Mouse (Mus musculus) kidney, postnatal 36 days (tissue): ENCODE measurements at regions not wholly inside any gene's neighbourhood (a gene's known extent, or its start where the extent isn't known, plus 50 kb on each side); places are given as distances from the start of the nearest gene placed in this dataset.

Experiments used
- DNase-seq, 2 experiments: peaks; one replicate each; pipeline ENCODE4 v3.0.0; 2021 to 2022; ENCODE audit warnings: mixed read lengths in 2 of 2

DNA sequence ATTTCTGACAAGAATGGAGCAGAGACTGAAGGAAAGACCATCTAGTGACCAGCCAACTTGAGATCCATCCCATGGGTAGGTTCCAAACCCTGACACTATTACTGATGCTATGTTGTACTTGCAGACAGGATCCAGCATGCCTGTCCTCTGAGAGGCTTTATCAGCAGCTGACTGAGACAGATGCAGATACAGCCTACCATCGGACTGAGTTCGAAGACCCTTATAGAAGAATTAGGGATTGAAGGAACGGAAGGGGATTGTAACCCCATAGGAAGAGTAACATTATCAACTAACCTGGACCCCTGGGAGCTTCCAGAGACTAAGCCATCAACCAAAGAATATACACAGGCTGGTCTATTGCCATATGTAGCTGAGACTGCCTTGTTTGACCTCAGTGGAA lies 183.1 kb upstream of the Adcy2 start:
- no peak for DNase-seq

DNA sequence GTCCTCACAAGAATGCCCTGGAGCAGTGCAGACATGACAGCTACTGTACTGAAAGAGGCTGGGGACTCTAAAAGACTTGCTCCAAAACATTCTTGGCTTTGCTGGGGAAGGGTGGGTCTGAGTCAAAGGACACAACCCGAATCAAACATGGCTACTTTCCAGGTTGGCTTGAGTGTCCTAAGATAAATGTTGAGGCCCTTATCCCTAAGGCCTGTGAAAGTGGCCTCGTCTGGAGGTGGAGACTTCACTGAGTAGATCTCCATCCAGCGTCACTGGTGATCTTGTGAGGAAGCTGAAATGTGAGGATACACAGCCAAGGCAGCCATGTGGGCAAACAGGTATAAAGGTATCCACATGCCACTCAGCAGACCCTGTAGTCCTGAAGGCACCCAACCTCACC lies 191.3 kb upstream of the Adcy2 start:
- no peak for DNase-seq

DNA sequence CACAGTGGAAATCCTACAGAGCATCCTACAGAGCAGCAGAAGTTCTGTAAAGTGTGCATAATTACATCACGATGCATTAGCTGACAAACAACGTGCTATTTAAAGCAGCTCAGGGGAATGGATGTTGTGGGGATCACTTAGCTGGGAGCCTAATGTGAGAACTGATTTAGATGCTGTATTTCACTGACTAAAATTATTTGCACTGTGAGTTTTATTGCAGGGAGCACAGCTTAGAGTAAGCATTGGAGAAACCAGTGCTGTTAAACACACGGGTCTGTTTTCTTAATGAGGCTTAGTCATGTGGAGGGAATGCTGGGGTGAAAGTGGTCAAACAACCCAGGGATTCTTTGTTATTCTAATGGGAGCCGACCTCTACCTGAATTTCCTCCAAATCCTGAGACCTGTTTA lies 197.1 kb upstream of the Adcy2 start:
- no peak for DNase-seq

DNA sequence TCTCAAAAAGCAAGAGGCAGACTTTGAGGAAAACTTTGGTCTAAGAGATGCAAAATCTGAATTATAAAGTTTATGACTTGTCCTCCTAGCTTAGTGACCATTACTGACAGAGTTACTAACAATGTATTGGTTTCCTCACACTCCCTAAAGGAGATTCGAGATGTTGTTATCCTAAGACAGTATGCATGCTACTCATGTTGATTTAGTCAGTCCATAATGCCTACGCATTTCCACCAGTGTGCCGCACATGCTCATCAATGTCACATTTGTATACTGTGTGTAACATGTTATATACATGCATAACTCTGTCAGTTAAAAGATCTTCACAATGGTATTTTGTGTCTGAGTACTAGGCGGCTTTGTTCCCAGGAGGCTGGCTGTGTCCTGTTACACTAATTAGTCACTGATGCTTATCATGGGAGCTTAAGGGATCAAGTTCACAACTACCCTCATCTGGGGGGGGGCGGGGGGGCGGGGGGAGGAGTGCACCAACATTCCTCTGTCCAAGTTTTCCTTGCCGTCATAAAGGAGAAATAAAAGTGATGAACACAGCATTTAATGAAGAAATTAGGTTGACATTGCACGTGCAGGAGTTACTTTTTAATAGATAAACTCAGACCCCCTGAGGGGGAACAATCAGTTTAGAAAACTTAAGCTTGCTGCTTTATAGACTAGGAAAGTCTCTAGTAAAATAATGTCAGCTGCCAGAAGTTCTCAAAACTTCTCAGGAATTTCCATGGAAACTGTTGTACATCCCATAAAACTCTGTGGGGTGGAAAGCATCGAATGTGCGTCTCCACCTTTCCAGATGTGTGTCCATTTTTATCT lies 208.6 kb upstream of the Adcy2 start:
- no peak for DNase-seq

DNA sequence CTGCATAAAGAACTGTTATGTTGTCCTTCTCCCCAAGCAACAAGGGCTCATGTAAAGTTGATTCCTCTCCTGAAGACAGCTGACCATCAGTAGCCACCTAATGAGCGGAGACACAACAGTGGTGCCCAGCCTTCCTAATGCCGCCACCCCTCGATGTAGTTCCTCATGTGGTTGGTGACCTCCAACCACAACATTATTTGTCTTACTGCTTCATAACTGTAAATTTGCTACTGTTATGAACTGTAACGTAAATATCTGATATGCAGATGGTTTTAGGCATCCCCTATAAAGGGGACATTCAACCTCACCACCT lies 209.2 kb upstream of the Adcy2 start:
- DNase-seq = no peak

DNA sequence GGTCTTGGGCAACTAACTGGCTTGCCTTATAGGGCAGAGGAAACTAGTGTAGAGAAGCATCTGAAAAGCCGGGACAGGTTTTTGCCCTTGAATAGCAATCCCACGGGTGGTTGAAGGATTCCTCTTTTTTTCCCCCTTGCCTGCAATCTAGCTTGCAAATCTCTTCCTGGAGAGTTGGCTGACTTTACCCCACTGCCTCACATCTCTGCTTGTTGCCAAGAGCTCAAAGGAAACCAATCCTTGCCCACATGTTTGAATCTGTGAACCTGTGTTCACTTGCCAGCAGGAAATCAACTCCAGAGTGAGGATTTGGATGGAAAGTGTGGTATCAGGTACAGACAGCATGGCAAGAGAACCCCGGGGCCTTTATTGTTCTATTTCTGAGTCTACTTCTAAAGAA lies 217.2 kb upstream of the Adcy2 start:
- no peak for DNase-seq

DNA sequence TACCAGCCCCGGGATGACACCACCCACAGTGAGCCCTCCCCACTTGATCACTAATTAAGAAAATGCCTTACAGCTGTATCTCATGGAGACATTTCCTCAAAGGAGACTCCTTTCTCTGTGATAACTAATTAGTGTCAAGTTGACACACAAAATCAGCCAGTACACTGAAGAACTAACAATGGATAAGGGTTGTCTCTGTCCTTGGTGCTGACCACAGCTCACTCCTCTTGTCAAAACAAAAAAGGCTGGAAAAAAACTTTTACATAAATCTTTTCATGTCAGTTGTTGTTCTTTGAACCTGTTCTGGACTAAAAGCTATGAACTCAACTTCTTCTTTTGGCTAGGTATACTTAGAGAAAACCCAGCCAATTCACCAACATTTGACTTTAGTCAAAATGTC lies 221.1 kb upstream of the Adcy2 start:
- DNase-seq = peak in 1 of 2 experiments; percentile 41

DNA sequence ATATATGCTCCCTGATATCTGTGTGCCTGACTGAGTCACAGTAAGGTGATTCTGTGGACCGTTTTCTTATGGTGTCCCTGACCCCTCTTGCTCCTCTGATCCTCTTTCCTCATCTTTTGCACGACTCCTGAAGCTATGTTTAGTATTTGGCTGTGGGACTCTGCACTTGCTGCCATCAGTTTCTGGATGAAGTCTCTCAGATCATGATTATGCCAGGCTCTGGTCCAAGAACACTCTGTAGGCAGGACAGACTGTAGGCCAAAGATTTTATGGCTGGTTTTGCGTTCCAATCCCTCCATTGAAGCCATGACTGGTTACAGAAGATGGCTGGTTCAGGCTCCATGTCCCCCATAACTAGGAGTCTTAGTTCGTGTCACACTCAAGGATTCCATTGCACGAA lies 227.2 kb upstream of the Adcy2 start:
- DNase-seq = no peak

DNA sequence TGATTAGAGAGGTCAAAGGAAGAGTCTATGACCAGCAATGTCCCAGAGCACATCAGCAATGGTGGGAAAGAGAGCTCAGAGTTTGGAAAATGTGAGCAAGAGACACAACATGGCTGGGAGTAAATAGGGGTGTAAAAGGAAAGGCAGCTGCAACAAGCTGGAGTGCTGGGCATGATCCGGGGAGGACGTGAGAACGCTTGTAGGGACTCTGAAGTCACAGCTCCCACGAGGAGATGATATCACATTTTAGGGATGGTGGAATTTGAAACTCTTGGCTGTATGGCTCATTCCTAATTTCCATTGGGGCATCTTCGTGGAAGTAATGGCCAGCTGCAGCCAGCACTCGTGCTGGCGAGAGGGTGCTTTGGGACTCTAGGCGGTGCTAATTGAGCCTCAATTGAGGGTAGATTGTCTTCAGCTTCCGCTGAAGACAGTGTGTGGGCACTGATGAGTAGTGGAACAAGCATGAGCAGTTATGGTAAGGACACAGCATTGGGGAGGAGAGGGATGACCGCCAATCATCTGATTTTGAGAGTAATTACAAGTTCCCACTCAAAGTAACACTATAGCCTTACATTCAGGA lies 231.1 kb upstream of the Adcy2 start:
- no peak for DNase-seq

DNA sequence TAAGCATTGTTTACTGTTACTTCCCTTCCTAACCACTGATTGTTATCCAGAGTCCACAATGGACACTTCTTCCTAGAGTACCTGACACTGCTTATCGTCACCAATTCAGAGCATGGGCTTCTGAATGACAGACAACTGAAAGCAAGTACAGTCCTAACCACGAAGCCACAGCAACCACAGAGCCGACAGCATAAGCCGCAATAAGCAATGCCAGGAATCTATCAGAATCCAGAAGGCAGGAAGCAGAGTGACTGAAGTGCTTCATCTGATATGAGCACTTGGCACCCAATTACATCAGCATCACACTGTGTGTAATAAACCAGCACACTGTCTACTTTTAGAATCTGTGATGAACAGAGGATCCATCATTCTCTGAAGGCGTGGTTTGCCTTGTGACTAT lies 237.0 kb upstream of the Adcy2 start:
- DNase-seq = no peak

DNA sequence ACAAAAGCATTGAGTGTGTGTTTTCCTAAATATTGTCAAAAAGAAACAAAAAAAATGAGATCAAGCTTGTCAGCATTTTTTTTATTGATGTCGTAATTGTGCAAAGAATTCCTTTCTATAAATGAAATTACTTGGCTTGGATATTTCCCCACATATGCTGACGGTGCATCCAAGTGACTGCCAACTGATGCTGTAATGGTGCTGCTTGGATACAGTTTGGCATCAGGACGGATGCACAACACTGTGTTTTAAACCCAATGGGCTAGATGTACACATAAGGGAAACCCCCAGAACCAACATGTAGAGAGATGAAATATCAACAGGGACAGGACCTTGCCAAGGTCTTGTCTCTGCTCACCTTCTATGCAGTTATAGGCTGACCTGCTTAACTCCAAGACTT lies 238.6 kb upstream of the Adcy2 start:
- no peak for DNase-seq

DNA sequence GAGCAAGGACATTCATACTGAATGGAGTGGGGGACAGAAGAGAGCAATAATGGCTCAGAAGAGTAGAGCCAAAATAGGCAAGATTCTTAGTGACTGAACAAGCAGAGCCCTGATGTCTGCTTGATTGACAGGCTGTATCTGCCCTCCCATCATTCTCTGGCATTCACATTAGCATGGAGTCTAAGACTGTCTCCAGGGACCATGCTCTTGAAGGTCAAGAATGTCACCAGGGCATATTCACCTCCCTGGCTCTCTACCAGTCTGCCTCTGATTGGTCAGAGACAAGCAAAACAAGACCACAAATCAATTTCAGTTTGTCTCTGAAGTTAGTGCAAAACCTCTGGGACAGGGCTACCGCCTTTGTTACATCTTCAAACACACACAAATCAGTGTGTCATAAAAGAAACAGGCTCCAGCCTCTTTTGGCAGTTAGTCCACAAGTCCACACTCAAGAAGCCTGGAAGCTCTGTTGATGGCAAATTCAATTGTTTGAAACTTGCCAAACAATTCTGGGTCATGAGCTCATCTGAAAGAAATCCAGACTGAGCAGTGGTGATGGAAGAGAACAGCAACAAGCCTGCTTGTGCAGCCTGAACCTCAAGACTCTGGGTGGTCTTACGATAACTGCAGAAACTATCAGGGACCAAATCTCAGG lies 240.0 kb upstream of the Adcy2 start:
- DNase-seq = peak in 1 of 2 experiments; percentile 1

DNA sequence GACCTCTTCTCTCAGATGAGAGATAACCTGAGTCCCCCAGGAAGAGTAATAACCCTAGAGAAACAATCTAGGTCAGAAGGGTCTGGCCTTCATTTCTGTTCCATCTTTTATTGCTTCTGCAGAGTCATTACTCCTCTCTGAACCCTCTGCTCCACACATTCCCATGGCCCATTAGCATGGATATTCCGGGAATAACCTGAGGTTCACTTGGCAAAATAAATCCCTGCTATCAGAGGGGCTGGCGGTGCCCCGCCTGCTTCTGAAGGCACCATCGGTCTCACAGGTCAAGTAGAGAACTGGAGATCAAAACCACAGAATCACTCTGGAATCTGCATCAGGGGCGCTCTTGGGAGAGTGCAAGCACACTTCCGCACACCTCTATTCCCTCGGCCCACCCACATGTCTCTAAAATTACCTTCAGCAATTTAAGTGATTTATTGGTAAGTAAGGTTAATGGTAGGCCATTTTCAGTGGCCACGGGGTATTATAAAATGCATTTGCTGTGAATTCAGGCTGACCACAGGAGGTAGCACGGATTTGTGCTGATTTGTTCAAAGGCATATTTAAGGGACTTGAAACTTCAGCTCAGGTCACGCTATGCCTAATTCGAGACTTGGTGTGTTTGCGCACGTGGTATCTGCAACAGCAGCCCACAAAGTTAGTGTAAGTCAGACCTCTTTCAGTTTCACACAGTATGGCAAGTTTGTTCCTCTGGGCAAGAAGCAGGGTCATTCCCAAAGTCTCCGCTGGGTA lies 243.4 kb upstream of the Adcy2 start:
- no peak for DNase-seq

DNA sequence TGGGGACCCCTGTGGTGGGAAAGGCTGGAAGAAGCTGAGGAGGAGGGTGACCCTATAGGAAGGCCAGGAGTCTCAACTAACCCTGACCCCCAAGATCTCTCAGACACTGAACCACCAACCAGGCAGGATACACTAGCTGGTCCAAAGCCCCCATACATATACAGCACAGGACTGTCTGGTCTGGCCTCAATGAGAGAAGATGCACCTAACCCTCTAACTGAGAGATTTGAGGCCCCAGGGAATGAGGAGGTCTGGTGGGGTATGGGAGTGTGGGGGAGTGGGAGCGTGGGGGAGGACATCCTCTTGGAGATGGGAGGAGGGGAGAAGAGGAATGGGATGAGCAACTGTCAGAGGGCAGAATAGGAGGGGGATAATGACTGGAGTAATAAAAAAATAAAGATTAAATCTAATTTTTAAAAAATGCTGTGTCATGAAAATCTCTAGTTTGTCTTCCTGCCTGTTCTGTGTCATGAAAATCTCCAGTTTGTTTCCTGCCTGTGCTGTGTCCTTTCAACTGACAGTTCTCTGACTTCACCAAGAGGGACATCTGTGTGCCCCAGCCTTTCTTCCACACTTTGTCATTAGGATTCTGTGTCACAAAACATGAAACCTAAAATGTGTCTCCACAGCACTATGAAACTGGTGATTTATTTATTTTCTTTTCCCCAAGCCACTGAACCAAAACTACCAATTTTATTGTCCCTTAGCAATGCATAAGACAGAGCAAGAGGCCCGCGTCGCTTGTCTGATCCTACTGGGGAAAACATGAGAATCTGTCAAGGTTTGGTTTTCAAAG lies 251.2 kb upstream of the Adcy2 start:
- no peak for DNase-seq

DNA sequence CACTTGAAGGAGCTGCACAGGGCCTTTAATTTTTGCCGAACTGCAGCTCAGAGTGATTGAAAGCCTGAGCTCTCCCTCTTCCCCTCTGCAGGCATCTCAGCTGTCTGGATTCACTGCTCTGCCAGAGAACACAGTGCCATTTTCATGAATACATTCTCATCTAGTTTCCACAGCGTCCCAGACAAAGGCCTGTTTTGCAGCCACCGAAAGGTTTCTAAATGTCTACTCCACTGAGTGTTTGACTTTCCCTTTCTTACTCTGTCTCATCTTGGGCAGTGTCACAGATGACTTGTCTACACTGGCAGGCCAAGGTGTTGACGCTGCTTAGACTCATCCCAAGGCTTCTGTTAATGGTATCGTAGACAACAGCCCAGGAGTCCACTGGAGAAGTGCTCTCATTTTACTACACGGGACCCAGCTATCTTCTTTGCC lies 251.8 kb upstream of the Adcy2 start:
- no peak for DNase-seq

DNA sequence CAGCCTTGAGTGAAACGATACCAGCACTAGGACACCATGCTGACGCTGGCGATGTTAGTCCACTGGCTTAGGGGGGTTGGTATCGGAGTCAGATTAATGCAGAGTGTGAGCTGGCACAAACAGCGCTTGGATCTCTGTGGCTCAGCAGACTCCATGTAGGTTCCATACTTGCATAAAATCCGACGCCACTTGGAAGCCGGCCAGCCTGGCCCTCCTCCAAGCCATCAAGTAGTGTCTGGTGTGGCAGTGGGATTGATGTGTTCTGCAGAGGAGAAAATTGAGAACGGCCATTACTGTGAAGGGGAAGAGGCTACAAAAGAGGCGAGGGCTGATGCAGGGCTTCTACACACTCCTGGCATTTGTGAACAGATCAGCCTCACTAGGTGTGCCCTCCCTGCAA lies 253.0 kb upstream of the Adcy2 start:
- peak in 1 of 2 experiments; percentile 8 for DNase-seq

DNA sequence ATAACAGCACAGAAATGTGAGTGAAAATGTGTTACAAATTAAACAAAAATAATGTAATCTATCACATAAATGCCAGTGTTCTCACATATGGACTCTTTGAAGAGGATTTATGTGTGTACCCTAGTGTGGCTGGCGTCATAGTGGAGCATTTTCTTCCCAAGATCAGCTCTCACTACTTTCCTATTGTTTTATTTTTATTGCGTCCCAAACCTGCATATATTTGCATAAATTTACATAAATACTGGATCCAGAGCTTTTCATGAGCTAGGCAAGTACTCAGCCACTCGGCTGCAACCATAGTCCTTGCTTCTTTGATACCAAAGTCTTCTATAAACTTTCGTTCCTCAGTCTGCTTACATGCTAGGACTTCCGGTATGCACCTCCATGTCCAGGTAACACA lies 261.1 kb upstream of the Adcy2 start:
- no peak for DNase-seq

DNA sequence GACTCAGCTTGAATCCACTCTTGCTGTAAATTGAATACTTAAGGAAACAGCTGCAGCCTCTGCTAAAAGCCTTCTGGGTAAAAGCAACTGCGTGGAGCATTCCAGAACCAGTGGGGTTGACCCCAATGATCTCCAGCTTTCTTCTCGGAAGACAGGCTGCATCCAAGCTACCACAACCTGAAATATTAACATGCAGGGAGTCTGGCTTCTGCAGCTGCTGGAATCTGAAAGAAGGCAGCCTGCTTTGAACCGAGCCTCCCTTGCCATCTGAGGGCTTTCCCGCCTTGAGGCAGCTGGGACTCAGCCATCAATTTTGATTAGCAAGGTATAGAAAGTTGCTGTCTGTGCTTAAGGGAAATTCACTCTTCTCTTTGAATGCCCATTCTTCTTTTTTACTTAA lies 261.6 kb upstream of the Adcy2 start:
- DNase-seq = no peak

DNA sequence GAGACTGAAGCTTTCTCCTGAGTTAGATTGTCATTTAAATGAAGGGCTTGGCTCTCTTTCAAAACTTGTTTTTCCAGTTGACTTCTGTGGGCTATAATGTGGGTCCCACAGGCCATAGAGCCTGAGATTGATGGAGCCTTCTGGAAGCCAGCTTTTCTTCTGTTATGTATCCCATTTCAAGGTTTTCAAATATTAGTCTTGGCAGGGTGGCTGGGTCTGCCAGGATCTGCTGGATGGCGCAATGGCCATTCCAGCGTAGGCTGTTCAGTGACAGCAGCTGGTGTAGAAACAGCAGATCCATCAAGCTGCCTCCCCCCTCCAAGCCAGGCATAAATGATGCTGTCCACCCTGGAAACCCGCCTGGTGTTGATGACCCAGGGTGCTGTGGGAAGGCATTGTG lies 264.4 kb upstream of the Adcy2 start:
- DNase-seq = no peak

DNA sequence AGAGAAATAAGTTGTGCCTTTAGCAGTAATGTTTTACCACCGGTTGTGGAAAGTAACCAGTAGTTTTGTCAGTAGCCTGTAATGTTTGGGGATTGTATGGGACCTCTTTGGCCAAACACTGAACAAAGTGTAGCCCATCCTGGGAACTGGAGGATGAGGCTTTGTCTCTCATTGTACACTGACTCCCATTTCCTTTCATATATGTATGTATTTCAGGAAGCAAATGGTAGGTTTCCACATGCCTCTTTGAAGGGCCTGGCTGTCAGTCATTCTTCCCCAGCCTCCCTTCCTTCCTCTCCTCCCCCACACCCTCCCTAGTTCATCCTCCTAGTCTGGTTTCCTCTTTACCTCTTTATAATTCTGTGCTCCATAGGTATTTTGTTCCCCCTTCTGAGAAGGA lies 266.7 kb upstream of the Adcy2 start:
- no peak for DNase-seq

DNA sequence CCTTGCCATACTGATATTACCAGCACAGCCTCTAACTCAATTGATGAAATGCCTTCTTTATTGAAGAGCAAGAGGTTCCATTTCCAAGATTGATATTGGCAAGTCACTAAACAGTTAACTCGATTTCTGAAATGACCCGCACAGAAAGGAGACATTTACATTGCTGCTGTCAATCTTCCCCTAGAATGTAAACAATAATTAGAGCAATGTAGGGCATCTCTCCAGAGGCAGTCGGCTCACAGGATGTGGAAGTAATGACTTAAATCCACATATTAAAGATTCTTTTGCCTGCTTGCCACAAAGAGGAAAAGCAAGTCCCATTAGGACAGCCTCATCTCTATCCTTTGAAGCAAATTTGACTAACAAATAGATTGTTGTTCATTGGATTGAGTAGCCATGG lies 261.0 kb upstream of the Nsun2 start:
- DNase-seq = no peak

DNA sequence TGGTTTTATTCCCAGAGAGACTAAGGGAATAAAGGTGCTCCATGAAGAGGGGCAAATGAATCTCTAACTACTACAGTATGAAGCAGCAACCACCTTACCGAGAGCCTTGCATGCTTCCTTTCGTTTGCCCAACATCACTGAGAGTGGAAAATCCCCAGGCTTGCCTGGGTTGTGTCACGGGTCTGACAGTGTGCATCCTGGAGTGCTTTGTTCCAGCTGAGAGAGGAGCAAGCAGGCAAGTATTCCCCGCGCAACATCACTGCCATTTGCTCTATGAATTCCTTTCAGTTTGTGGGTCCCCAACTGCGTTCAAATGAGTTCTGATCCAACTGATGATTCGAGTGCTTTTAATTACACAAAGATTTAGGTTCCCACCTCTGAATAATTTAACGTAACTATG lies 253.9 kb upstream of the Nsun2 start:
- DNase-seq = no peak

DNA sequence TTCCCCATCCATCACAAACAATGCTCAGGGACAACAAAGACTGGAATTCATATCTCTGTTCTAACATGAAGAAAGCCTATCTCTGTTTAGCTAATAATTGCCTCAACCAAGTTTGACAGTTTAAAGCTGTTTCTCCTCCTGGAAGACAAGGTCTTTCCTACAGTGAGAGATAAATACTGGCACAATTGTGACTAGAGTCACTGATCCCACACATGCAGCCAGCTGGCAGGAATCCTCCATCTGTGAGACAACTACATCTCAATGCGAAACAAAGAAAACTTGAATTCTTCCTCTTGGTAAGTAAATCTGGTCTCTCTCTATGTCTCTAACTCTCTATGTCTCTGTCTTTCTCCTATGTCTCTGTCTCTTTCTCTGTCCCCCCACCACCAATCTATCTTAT lies 239.1 kb upstream of the Nsun2 start:
- DNase-seq = no peak
